In genomic region chr6:72993054-72993687, GRCm38 (mm10) we compare ENCODE assay signal across 12 mouse cellular contexts. TPM values are rescaled to one million over a fixed set of nuclear protein-coding genes. Genes with fewer than 3 reads are reported as not detected.
A peak's percentile ranks its signal among the peaks of the same experiment; 100 is the strongest.
DNase-seq lines count a peak whose midpoint lies in the region; ATAC-seq lines count a peak whose summit lies in the region.
"Had no signal": no experiment of that assay in that cellular context is flagged by ENCODE, and none has a peak within 500 bp of the region (broad histone marks: within the 10 kb centered on the region; RNA-seq: fewer than 3 reads in every experiment).

No protein-coding gene starts in this region.

- no peaks in the 10 kb centered on the region for H3K36me3 ChIP-seq in intestine, embryonic 15.5 days
- H3K36me3 ChIP-seq in stomach, embryonic 15.5 days, result no peaks in the 10 kb centered on the region

- H3K9me3 ChIP-seq in intestine, embryonic 15.5 days, result no peaks in the 10 kb centered on the region
- no peaks in the 10 kb centered on the region for H3K9me3 ChIP-seq in stomach, embryonic 15.5 days

- DNase-seq in CD4-positive helper T cell, adult 2 months (ENCODE audit: low read depth, low spot score), result peak; percentile 84
- DNase-seq in CD4-positive, CD25-positive, alpha-beta regulatory T cell, adult 2 months (ENCODE audit: low read depth, low spot score), result peak; percentile 80
- DNase-seq in kidney, adult 11 months, result no peak
- no peak for DNase-seq in heart, adult 8-10 months (ENCODE audit: low spot score)
- DNase-seq: adrenal gland, adult 8-10 months; gastrocnemius, postnatal 14 days; heart, postnatal 14 days; retina, postnatal 1 day had no signal

- ATAC-seq in intestine, embryonic 15.5 days, result peak; percentile 90
- ATAC-seq in stomach, embryonic 15.5 days (ENCODE audit: insufficient read depth, low FRiP score, low read depth), result peak; percentile 75
- ATAC-seq in erythroblast, adult 5-6 weeks (replicated peaks; ENCODE audit: low FRiP score, poor library complexity, severe bottlenecking), result no peak

- H3K4me3 ChIP-seq in intestine, embryonic 15.5 days (replicated peaks), result no peak overlapping the region
- H3K4me3 ChIP-seq in stomach, embryonic 15.5 days (replicated peaks), result no peak overlapping the region

- no peak overlapping the region for H3K9ac ChIP-seq in intestine, embryonic 15.5 days
- H3K9ac ChIP-seq in stomach, embryonic 15.5 days, result no peak overlapping the region

- WGBS in intestine, embryonic 15.5 days, result 53% methylated on average over 8 of the region's 8 CpGs
- WGBS in stomach, embryonic 15.5 days, result 58% methylated on average over 8 of the region's 8 CpGs

- peaks cover 14% of the 10 kb centered on the region for H3K4me1 ChIP-seq in intestine, embryonic 15.5 days (replicated peaks)
- peaks cover 6% of the 10 kb centered on the region for H3K4me1 ChIP-seq in stomach, embryonic 15.5 days

- 0 out of 2 replicates have a peak overlapping the region, but pooled peaks have one; percentile 15 for H3K27ac ChIP-seq in intestine, embryonic 15.5 days
- no peak overlapping the region for H3K27ac ChIP-seq in stomach, embryonic 15.5 days
- H3K27ac ChIP-seq: kidney, postnatal 0 days had no signal

- no peaks in the 10 kb centered on the region for H3K27me3 ChIP-seq in intestine, embryonic 15.5 days (replicated peaks)
- no peaks in the 10 kb centered on the region for H3K27me3 ChIP-seq in stomach, embryonic 15.5 days (replicated peaks)

- H3K4me2 ChIP-seq in intestine, embryonic 15.5 days (replicated peaks), result no peak overlapping the region; the same call in 1 of the 2 replicates
- no peak overlapping the region for H3K4me2 ChIP-seq in stomach, embryonic 15.5 days

RNA-seq across cellular contexts. Expression of gene Tmsb10, which starts 34.6 kb away (rescaled TPM):
- 1,739 and 2,151 TPM in 2 replicates for polyA plus RNA-seq in intestine, embryonic 15.5 days (2015; fragmentation: Nextera tagmentation; extraction: Ambion mirVana)
- polyA plus RNA-seq in stomach, embryonic 15.5 days (2015; fragmentation: Nextera tagmentation; extraction: Ambion mirVana), result 1,706 and 1,913 TPM in 2 replicates
- total RNA-seq in erythroblast, adult 5-6 weeks (2015; ENCODE audit: low replicate concordance), result 232 and 262 TPM in 2 replicates
- 123 and 173 TPM in 2 replicates for total RNA-seq in erythroblast, adult 5-6 weeks (2017; ENCODE audit: low replicate concordance)
- 100 to 1,000 TPM in 1 of 4 experiments, 10 to 100 TPM in 3; 69.4 to 102 (median 73.2) TPM for total RNA-seq in heart, adult 8-10 months (2022)

Comparison
In these comparisons a context has a peak if more than half of its experiments do, and no peak if none do; other contexts are left out.
1. DNase-seq: peak in CD4-positive helper T cell, adult 2 months (single experiment) and CD4-positive, CD25-positive, alpha-beta regulatory T cell, adult 2 months (single experiment); none in kidney, adult 11 months (single experiment) and heart, adult 8-10 months (single experiment).